Mouse (Mus musculus) myocyte (in vitro differentiated cells): ENCODE measurements around the gene A030003K21Rik. TPM values are rescaled to one million over a fixed set of nuclear protein-coding genes. Genes with fewer than 3 reads are reported as not detected.
"Not testable (repeated sequence)": the region's sequence is repeated elsewhere in the genome, so short reads cannot be mapped to it uniquely, and the experiment has no call there.

ENCODE experiments used
- H3K27me3 ChIP-seq: one replicate; pipeline ENCODE4 v1.6.1; 2011; ENCODE audit not compliant: control insufficient read depth, insufficient read depth, insufficient read length
- H3K36me3 ChIP-seq: one replicate; pipeline ENCODE4 v1.6.1; 2011; ENCODE audit not compliant: control insufficient read depth, insufficient read depth
- H3K4me2 ChIP-seq: one replicate; pipeline ENCODE4 v1.6.1; 2011; ENCODE audit warnings: low read depth, control low read depth
- H3K4me3 ChIP-seq: one replicate; pipeline ENCODE4 v1.5.1; 2011; ENCODE audit warnings: mild to moderate bottlenecking, control low read depth, moderate library complexity
- H3K79me2 ChIP-seq: one replicate; pipeline ENCODE4 v1.6.1; 2011; ENCODE audit not compliant: control insufficient read depth, insufficient read depth
- H3ac ChIP-seq: one replicate; pipeline ENCODE4 v1.6.1; 2011; ENCODE audit not compliant: control insufficient read depth, insufficient read length
- CEBPB ChIP-seq: IDR thresholded peaks from 2 replicates; pipeline ENCODE4 v1.6.1; 2011; ENCODE audit warnings: mild to moderate bottlenecking, moderate library complexity; ENCODE audit not compliant: poor library complexity, insufficient read depth, severe bottlenecking
- E2F4 ChIP-seq: IDR thresholded peaks from one replicate; pipeline ENCODE4 v1.6.1; 2011; ENCODE audit warnings: mild to moderate bottlenecking, control low read depth, moderate library complexity; ENCODE audit not compliant: insufficient read depth
- MAX ChIP-seq: IDR thresholded peaks from one replicate; pipeline ENCODE4 v1.6.1; 2011; ENCODE audit warnings: low read depth, mild to moderate bottlenecking, control low read depth
- MYOD1 ChIP-seq, 3 experiments: IDR thresholded peaks; one replicate each; pipeline ENCODE4 v1.6.1; 2011; ENCODE audit warnings: control low read depth in 2 of 3, low read depth in 2 of 3, mild to moderate bottlenecking in 2 of 3, moderate library complexity in 1 of 3; ENCODE audit not compliant: insufficient read length in 2 of 3, control insufficient read depth in 1 of 3
- MYOG ChIP-seq, 3 experiments: IDR thresholded peaks; one replicate each; pipeline ENCODE4 v1.6.1; 2011; ENCODE audit warnings: control low read depth in 2 of 3, low read depth in 2 of 3, mild to moderate bottlenecking in 2 of 3; ENCODE audit not compliant: insufficient read length in 2 of 3, control insufficient read depth in 1 of 3, insufficient read depth in 1 of 3
- POLR2A ChIP-seq: IDR thresholded peaks from one replicate; pipeline ENCODE4 v1.6.1; 2011; ENCODE audit warnings: low read depth, mild to moderate bottlenecking, control low read depth, moderate library complexity; ENCODE audit not compliant: insufficient read length
- POLR2AphosphoS2 ChIP-seq: IDR thresholded peaks from one replicate; pipeline ENCODE4 v1.6.1; 2011; ENCODE audit warnings: low read depth, control low read depth; ENCODE audit not compliant: insufficient read length
- REST ChIP-seq: IDR thresholded peaks from one replicate; pipeline ENCODE4 v1.6.1; 2011; ENCODE audit warnings: mild to moderate bottlenecking, control low read depth, moderate library complexity; ENCODE audit not compliant: insufficient read depth, insufficient read length
- SRF ChIP-seq: IDR thresholded peaks from one replicate; pipeline ENCODE4 v1.6.1; 2011; ENCODE audit warnings: low read depth; ENCODE audit not compliant: control insufficient read depth, insufficient read length
- TCF12 ChIP-seq: IDR thresholded peaks from one replicate; pipeline ENCODE4 v1.6.1; 2011; ENCODE audit warnings: mild to moderate bottlenecking, control low read depth; ENCODE audit not compliant: poor library complexity, insufficient read depth, severe bottlenecking
- TCF3 ChIP-seq: IDR thresholded peaks from one replicate; pipeline ENCODE4 v1.6.1; 2011; ENCODE audit warnings: low read depth, control low read depth; ENCODE audit not compliant: insufficient read length
- USF1 ChIP-seq: IDR thresholded peaks from one replicate; pipeline ENCODE4 v1.6.1; 2011; ENCODE audit warnings: low read depth, mild to moderate bottlenecking, control low read depth, moderate library complexity
- polyA plus RNA-seq: library from polyadenylated mRNA; unstranded; fragments of >200 nt; fragmentation: generic; extraction: Trizol; gene quantifications from one replicate; pipeline ENCODE4 v1.2.1, GENCODE M21; 2012; ENCODE audit warnings: missing spikeins

Gene A030003K21Rik
- polyA plus RNA-seq, 1 experiment = not detected

GRCm38 (mm10) chr1:82973244-82973643, 30.1 kb upstream of the A030003K21Rik start:
- H3ac ChIP-seq = no peak overlapping the region
- no peaks in the 10 kb centered on the region for H3K79me2 ChIP-seq

GRCm38 (mm10) chr1:82972046-82972445, 28.9 kb upstream of the A030003K21Rik start:
- TF ChIP-seq TCF3 (no peak), MYOD1 (IDR thresholded peaks at IDR 0.05; ENCODE audit: control insufficient read depth in 1 of 3, insufficient read length in 2 of 3, low read depth in 2 of 3) (no peak), SRF (no peak), POLR2A (no peak), POLR2AphosphoS2 (no peak), MAX (no peak), E2F4 (no peak), MYOG (IDR thresholded peaks at IDR 0.05; ENCODE audit: control insufficient read depth in 1 of 3, insufficient read depth in 1 of 3, insufficient read length in 2 of 3, low read depth in 2 of 3) (no peak), TCF12 (no peak), USF1 (no peak), REST (no peak), CEBPB (no peak)
- Histone ChIP-seq H3K36me3 (no peaks in the 10 kb centered on the region), H3ac (no peak overlapping the region), H3K4me2 (no peak overlapping the region), H3K79me2 (no peaks in the 10 kb centered on the region), H3K27me3 (no peaks in the 10 kb centered on the region), H3K4me3 (no peak overlapping the region)

More at GRCm38 (mm10) chr1:82973244-82973643, 30.1 kb upstream of the A030003K21Rik start:
- H3K36me3 ChIP-seq = no peaks in the 10 kb centered on the region
- no peak overlapping the region for H3K4me3 ChIP-seq
- no peak overlapping the region for H3K4me2 ChIP-seq
- TF ChIP-seq USF1 (no peak), CEBPB (no peak), MYOG (IDR thresholded peaks at IDR 0.05; ENCODE audit: control insufficient read depth in 1 of 3, insufficient read depth in 1 of 3, insufficient read length in 2 of 3, low read depth in 2 of 3) (no peak), MAX (no peak), POLR2A (no peak), E2F4 (no peak), TCF3 (no peak), POLR2AphosphoS2 (no peak)
- H3K27me3 ChIP-seq = no peaks in the 10 kb centered on the region

GRCm38 (mm10) chr1:82966413-82966812, 23.2 kb upstream of the A030003K21Rik start:
- Histone ChIP-seq H3K27me3 (no peaks in the 10 kb centered on the region), H3ac (no peak overlapping the region), H3K79me2 (no peaks in the 10 kb centered on the region), H3K4me3 (no peak overlapping the region), H3K4me2 (no peak overlapping the region), H3K36me3 (no peaks in the 10 kb centered on the region)
- TF ChIP-seq MYOD1 (IDR thresholded peaks at IDR 0.05; ENCODE audit: control insufficient read depth in 1 of 3, insufficient read length in 2 of 3, low read depth in 2 of 3) (no peak), POLR2A (no peak), CEBPB (no peak), MYOG (IDR thresholded peaks at IDR 0.05; ENCODE audit: control insufficient read depth in 1 of 3, insufficient read depth in 1 of 3, insufficient read length in 2 of 3, low read depth in 2 of 3) (no peak), MAX (no peak), TCF12 (no peak), POLR2AphosphoS2 (no peak), REST (no peak), E2F4 (no peak), SRF (no peak), TCF3 (no peak), USF1 (no peak)

GRCm38 (mm10) chr1:82959870-82960385, 16.7 kb upstream of the A030003K21Rik start, which contains the start of gene Gm47955:
TSS of gene Gm47955 (plus strand) at chr1:82960286.
- Histone ChIP-seq H3ac (no peak within 1 kb of the TSS), H3K4me2 (no peak within 1 kb of the TSS), H3K4me3 (no peak within 1 kb of the TSS), H3K79me2 (no peaks in the 10 kb centered on the region), H3K36me3 (no peaks in the 10 kb centered on the region), H3K27me3 (no peaks in the 10 kb centered on the region)
- TF ChIP-seq MYOG (IDR thresholded peaks at IDR 0.05; ENCODE audit: control insufficient read depth in 1 of 3, insufficient read depth in 1 of 3, insufficient read length in 2 of 3, low read depth in 2 of 3) (no peak), TCF3 (no peak), POLR2A (no peak), CEBPB (no peak), USF1 (no peak), MYOD1 (IDR thresholded peaks at IDR 0.05; ENCODE audit: control insufficient read depth in 1 of 3, insufficient read length in 2 of 3, low read depth in 2 of 3) (no peak), MAX (no peak), TCF12 (no peak), REST (no peak), SRF (no peak), POLR2AphosphoS2 (no peak), E2F4 (no peak)

GRCm38 (mm10) chr1:82955913-82956312, 12.7 kb upstream of the A030003K21Rik start, which contains the start of gene Gm7544:
TSS of gene Gm7544 (minus strand) at chr1:82956013.
- not testable (repeated sequence) for H3K4me2 ChIP-seq, H3K4me3 ChIP-seq, H3ac ChIP-seq, H3K79me2 ChIP-seq, H3K27me3 ChIP-seq, H3K36me3 ChIP-seq
